Mouse (Mus musculus) left cerebral cortex, adult 18-20 months (tissue): ENCODE data around the gene Csrp1. TPM values are rescaled to one million over a fixed set of nuclear protein-coding genes. Genes with fewer than 3 reads are reported as not detected.
A peak's percentile ranks its signal among the peaks of the same experiment; 100 is the strongest.

ENCODE experiments used
- DNase-seq, 2 experiments: peaks; one replicate each; pipeline ENCODE4 v3.0.0; 2021 to 2022; ENCODE audit warnings: low spot score in 2 of 2, mixed read lengths in 1 of 2
- total RNA-seq, 2 experiments: library from RNA; stranded (reverse); gene quantifications; 2 replicates each; pipeline ENCODE4 v1.2.3; 2021

Gene Csrp1
- total RNA-seq, 2 experiments from 2014 or later = 219 to 238 TPM

- DNase-seq = no peak
These were observed 10.4 kb downstream of the Csrp1 start for GRCm38 (mm10) chr1:135730296-135730695.

- DNase-seq = no peak
These were observed 11.5 kb downstream of the Csrp1 start for GRCm38 (mm10) chr1:135731393-135731792.

- no peak for DNase-seq
These were observed 12.2 kb downstream of the Csrp1 start for GRCm38 (mm10) chr1:135731897-135732684.

GRCm38 (mm10) chr1:135734225-135734937 lies 14.5 kb downstream of the Csrp1 start:
- DNase-seq = peak; percentile 49 to 50

- DNase-seq = no peak
These were observed 15.6 kb downstream of the Csrp1 start for GRCm38 (mm10) chr1:135735460-135735859.

GRCm38 (mm10) chr1:135744987-135745386 lies 25.1 kb downstream of the Csrp1 start:
- no peak for DNase-seq

- DNase-seq = no peak
These were observed 26.4 kb downstream of the Csrp1 start for GRCm38 (mm10) chr1:135746248-135746647.

- peak; percentile 92 to 97 for DNase-seq
These were observed 33.0 kb downstream of the Csrp1 start for GRCm38 (mm10) chr1:135752737-135753348.

- DNase-seq = no peak
These were observed 35.4 kb downstream of the Csrp1 start for GRCm38 (mm10) chr1:135755287-135755686.

- no peak for DNase-seq
These were observed 36.1 kb downstream of the Csrp1 start for GRCm38 (mm10) chr1:135755913-135756312.

GRCm38 (mm10) chr1:135757287-135757686 lies 37.4 kb downstream of the Csrp1 start:
- no peak for DNase-seq

GRCm38 (mm10) chr1:135759685-135760084 lies 39.8 kb downstream of the Csrp1 start:
- DNase-seq = no peak

- DNase-seq = no peak
These were observed 40.4 kb downstream of the Csrp1 start for GRCm38 (mm10) chr1:135760216-135760615.

- DNase-seq = no peak
These were observed 41.9 kb downstream of the Csrp1 start for GRCm38 (mm10) chr1:135761728-135762127.

- no peak for DNase-seq
These were observed 43.8 kb downstream of the Csrp1 start for GRCm38 (mm10) chr1:135763503-135764205.

- no peak for DNase-seq
These were observed 44.3 kb downstream of the Csrp1 start for GRCm38 (mm10) chr1:135764206-135764528.

- DNase-seq = peak; percentile 50 to 57
These were observed 46.1 kb downstream of the Csrp1 start, which contains the start of gene Phlda3 for GRCm38 (mm10) chr1:135765645-135766591. Phlda3 (plus strand) TSS chr1:135766119.

- DNase-seq = no peak
These were observed 46.9 kb downstream of the Csrp1 start for GRCm38 (mm10) chr1:135766592-135767306.

GRCm38 (mm10) chr1:135767324-135767890 lies 47.5 kb downstream of the Csrp1 start:
- DNase-seq = no peak
